Mouse (Mus musculus): ENCODE measurements around the gene a. TPM values are rescaled to one million over a fixed set of nuclear protein-coding genes. Genes with fewer than 3 reads are reported as not detected.

Gene a
- polyA plus RNA-seq, 1 experiment from 2014 or later = 0.41 TPM

- DNase-seq (ENCODE audit: low spot score) (no peak), ATAC-seq (ENCODE audit: low FRiP score, low TSS enrichment) (no peak)
- no peaks in the 10 kb centered on the region for H3K36me3 ChIP-seq (ENCODE audit: control insufficient read depth, insufficient read depth, low read length)
- TF ChIP-seq CTCF (IDR thresholded peaks at IDR 0.05; ENCODE audit: low read depth) (no peak), EP300 (optimal IDR thresholded peaks at IDR 0.05) (no peak)
- WGBS = 44% methylated on average over 7 of the region's 7 CpGs
- no peaks in the 10 kb centered on the region for H3K9me3 ChIP-seq (ENCODE audit: control insufficient read depth, low read length)
- H3K9ac ChIP-seq (ENCODE audit: low read length) = no peak overlapping the region
- H3K27me3 ChIP-seq (ENCODE audit: control insufficient read depth, insufficient read depth, low read length) = no peaks in the 10 kb centered on the region
- no peak overlapping the region for H3K4me2 ChIP-seq (replicated peaks; ENCODE audit: low read depth)
- H3K4me3 ChIP-seq (ENCODE audit: low read depth, low read length) = no peak overlapping the region
- no peak overlapping the region for H3K27ac ChIP-seq (replicated peaks)
- H3K4me1 ChIP-seq (replicated peaks; ENCODE audit: control insufficient read depth, insufficient read depth) = no peaks in the 10 kb centered on the region
Observed at GRCm38 (mm10) chr2:155030831-155031230, 239.6 kb downstream of the a start.

DNA sequence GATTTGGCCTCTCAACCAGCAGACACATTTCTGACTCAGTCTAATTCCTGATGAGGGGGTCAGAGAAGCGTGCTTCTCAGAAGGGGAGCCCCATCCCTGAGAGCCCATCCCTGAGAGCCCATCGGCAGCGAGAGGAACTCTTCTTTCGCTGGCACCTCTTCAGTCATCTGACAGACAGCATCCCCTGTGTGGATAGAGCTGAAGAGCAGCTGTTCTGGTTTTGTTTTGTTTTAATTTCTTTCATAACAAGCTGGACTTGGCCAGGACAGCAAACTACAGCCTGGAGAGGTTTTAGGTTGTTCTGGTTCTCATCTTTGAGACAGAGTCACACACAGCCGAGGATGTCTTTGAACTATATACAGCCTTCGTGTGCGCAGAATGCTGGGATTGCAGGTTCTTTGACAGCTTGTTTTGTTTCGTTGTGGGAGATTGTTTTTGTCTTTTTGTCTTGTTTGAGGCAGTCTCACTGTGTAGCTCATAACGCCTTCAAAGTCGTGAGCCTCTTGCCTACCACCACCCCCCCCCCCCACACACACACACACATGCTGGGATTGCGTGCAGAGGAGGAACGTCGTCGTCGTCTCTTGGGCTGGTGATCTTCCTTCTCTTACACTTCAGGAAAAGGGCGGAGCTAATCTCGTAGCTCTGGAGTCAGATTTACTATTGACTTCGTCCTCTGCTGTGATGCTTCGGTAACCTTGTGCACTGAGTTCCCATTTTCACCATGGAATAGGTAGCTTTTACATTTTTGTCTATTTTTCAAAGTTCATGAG, 241.9 kb downstream of the a start:
- no peak for DNase-seq (ENCODE audit: low spot score)
- H3K4me2 ChIP-seq (replicated peaks; ENCODE audit: low read depth) = peak overlapping the region; percentile 8; the same call in 1 of the 2 replicates

GRCm38 (mm10) chr2:155039956-155040355, 248.8 kb downstream of the a start:
- no peak overlapping the region for H3K4me3 ChIP-seq (ENCODE audit: low read depth, low read length)
- H3K27ac ChIP-seq (replicated peaks) = no peak overlapping the region
- H3K4me1 ChIP-seq (replicated peaks; ENCODE audit: control insufficient read depth, insufficient read depth) = no peaks in the 10 kb centered on the region
- H3K4me2 ChIP-seq (replicated peaks; ENCODE audit: low read depth) = no peak overlapping the region
- peak; percentile 81; the same call in 1 of the 2 replicates for ATAC-seq (ENCODE audit: low FRiP score, low TSS enrichment)
- H3K36me3 ChIP-seq (ENCODE audit: control insufficient read depth, insufficient read depth, low read length) = no peaks in the 10 kb centered on the region
- H3K27me3 ChIP-seq (ENCODE audit: control insufficient read depth, insufficient read depth, low read length) = no peaks in the 10 kb centered on the region
- no peak for DNase-seq (ENCODE audit: low spot score)
- WGBS = 37% methylated on average over 4 of the region's 4 CpGs
- no peaks in the 10 kb centered on the region for H3K9me3 ChIP-seq (ENCODE audit: control insufficient read depth, low read length)
- H3K9ac ChIP-seq (ENCODE audit: low read length) = no peak overlapping the region
- no peak for TF ChIP-seq CTCF (IDR thresholded peaks at IDR 0.05; ENCODE audit: low read depth)
- no peak for TF ChIP-seq EP300 (optimal IDR thresholded peaks at IDR 0.05)

More for the DNA sequence above, 241.9 kb downstream of the a start:
- TF ChIP-seq CTCF (IDR thresholded peaks at IDR 0.05; ENCODE audit: low read depth) = no peak
- TF ChIP-seq EP300 (optimal IDR thresholded peaks at IDR 0.05) = no peak
- peak; percentile 68 for ATAC-seq (ENCODE audit: low FRiP score, low TSS enrichment)
- Histone ChIP-seq H3K36me3 (ENCODE audit: control insufficient read depth, insufficient read depth, low read length) (no peaks in the 10 kb centered on the region), H3K27ac (replicated peaks) (peak overlapping the region; percentile 40; the same call in 1 of the 2 replicates), H3K4me1 (replicated peaks; ENCODE audit: control insufficient read depth, insufficient read depth) (no peaks in the 10 kb centered on the region), H3K4me3 (ENCODE audit: low read depth, low read length) (no peak overlapping the region), H3K9me3 (ENCODE audit: control insufficient read depth, low read length) (no peaks in the 10 kb centered on the region), H3K27me3 (ENCODE audit: control insufficient read depth, insufficient read depth, low read length) (no peaks in the 10 kb centered on the region), H3K9ac (ENCODE audit: low read length) (no peak overlapping the region)
- WGBS = 29% methylated on average over 19 of the region's 19 CpGs

DNA sequence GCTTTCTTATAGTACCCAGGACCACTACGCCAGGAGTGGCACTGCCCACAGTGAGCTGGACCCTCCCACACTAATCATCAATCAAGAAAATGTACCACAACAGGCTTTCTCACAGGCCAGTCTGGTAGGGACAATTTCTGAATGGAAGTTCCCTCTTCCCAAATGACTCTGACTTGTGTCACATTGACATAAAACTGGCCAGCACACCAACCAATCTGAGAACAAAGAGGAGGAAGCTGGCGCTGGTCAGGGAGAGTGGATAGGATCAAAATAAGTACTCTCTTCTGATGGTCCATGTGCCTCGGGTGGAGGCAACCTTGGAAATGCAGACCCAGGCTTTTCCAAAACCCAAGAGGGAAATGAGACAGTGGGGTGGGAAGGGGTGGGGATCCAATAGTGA, 253.3 kb downstream of the a start:
- ATAC-seq (ENCODE audit: low FRiP score, low TSS enrichment) = no peak
- TF ChIP-seq EP300 (optimal IDR thresholded peaks at IDR 0.05) (no peak), CTCF (IDR thresholded peaks at IDR 0.05; ENCODE audit: low read depth) (no peak)
- WGBS = 58% methylated on average over 3 of the region's 3 CpGs

GRCm38 (mm10) chr2:155045075-155045474, 253.9 kb downstream of the a start:
- Histone ChIP-seq H3K36me3 (ENCODE audit: control insufficient read depth, insufficient read depth, low read length) (no peaks in the 10 kb centered on the region), H3K4me1 (replicated peaks; ENCODE audit: control insufficient read depth, insufficient read depth) (no peaks in the 10 kb centered on the region), H3K9ac (ENCODE audit: low read length) (no peak overlapping the region), H3K27ac (replicated peaks) (no peak overlapping the region), H3K27me3 (ENCODE audit: control insufficient read depth, insufficient read depth, low read length) (no peaks in the 10 kb centered on the region), H3K9me3 (ENCODE audit: control insufficient read depth, low read length) (no peaks in the 10 kb centered on the region), H3K4me3 (ENCODE audit: low read depth, low read length) (no peak overlapping the region), H3K4me2 (replicated peaks; ENCODE audit: low read depth) (no peak overlapping the region)
- 72% methylated on average over 3 of the region's 3 CpGs for WGBS
- ATAC-seq (ENCODE audit: low FRiP score, low TSS enrichment) = no peak
- TF ChIP-seq CTCF (IDR thresholded peaks at IDR 0.05; ENCODE audit: low read depth) = no peak
- TF ChIP-seq EP300 (optimal IDR thresholded peaks at IDR 0.05) = no peak
- DNase-seq (ENCODE audit: low spot score) = no peak

More for the DNA sequence above, 253.3 kb downstream of the a start:
- no peak overlapping the region for H3K9ac ChIP-seq (ENCODE audit: low read length)
- H3K4me3 ChIP-seq (ENCODE audit: low read depth, low read length) = no peak overlapping the region
- H3K9me3 ChIP-seq (ENCODE audit: control insufficient read depth, low read length) = no peaks in the 10 kb centered on the region
- no peaks in the 10 kb centered on the region for H3K4me1 ChIP-seq (replicated peaks; ENCODE audit: control insufficient read depth, insufficient read depth)
- no peak overlapping the region for H3K4me2 ChIP-seq (replicated peaks; ENCODE audit: low read depth)
- no peaks in the 10 kb centered on the region for H3K36me3 ChIP-seq (ENCODE audit: control insufficient read depth, insufficient read depth, low read length)
- no peak overlapping the region for H3K27ac ChIP-seq (replicated peaks)
- DNase-seq (ENCODE audit: low spot score) = no peak
- H3K27me3 ChIP-seq (ENCODE audit: control insufficient read depth, insufficient read depth, low read length) = no peaks in the 10 kb centered on the region

- DNase-seq (ENCODE audit: low spot score) = no peak
- Histone ChIP-seq H3K27ac (replicated peaks) (no peak overlapping the region), H3K9ac (ENCODE audit: low read length) (no peak overlapping the region), H3K4me2 (replicated peaks; ENCODE audit: low read depth) (no peak overlapping the region), H3K9me3 (ENCODE audit: control insufficient read depth, low read length) (no peaks in the 10 kb centered on the region), H3K4me3 (ENCODE audit: low read depth, low read length) (no peak overlapping the region), H3K36me3 (ENCODE audit: control insufficient read depth, insufficient read depth, low read length) (no peaks in the 10 kb centered on the region), H3K27me3 (ENCODE audit: control insufficient read depth, insufficient read depth, low read length) (no peaks in the 10 kb centered on the region), H3K4me1 (replicated peaks; ENCODE audit: control insufficient read depth, insufficient read depth) (no peaks in the 10 kb centered on the region)
- 78% methylated on average over 2 of the region's 2 CpGs for WGBS
- ATAC-seq (ENCODE audit: low FRiP score, low TSS enrichment) = no peak
- TF ChIP-seq CTCF (IDR thresholded peaks at IDR 0.05; ENCODE audit: low read depth) (no peak), EP300 (optimal IDR thresholded peaks at IDR 0.05) (no peak)
Observed at GRCm38 (mm10) chr2:155046803-155047202, 255.6 kb downstream of the a start.
